In the genomic region with DNA sequence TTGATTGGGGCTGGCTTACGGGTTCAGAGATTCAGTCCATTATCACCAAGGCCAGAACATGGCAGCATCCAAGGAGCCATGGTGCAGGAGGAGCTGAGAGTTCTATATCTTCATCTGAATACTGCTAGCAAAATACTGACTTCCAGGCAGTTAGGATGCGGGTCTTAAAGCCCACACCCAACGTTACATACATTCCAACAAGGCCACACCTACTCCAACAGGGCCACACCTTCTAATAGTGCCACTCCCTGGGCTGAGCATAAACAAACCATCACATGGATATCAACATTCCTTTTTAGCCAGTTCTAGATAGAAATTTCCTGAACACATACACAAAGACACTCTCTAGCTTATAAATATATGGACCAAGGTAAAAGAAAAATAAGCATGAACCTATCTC, we compare ENCODE assay signal across 8 mouse cellular contexts. TPM values are rescaled to one million over a fixed set of nuclear protein-coding genes. Genes with fewer than 3 reads are reported as not detected.
DNase-seq lines count a peak whose midpoint lies in the region; ATAC-seq lines count a peak whose summit lies in the region.

A gene (minus strand): TSS at position 120 of the 400 bp plus-strand sequence.

- WGBS in forebrain, embryonic 10.5 days = 85% methylated on average over 3 of the region's 3 CpGs
- WGBS in liver, embryonic 11.5 days = 78% methylated on average over 3 of the region's 3 CpGs

- H3K36me3 ChIP-seq in megakaryocyte, embryonic 14.5 days (replicated peaks; ENCODE audit: low read length) = peaks cover 8% of the 10 kb centered on the region
- H3K36me3 ChIP-seq in forebrain, embryonic 10.5 days (replicated peaks) = no peaks in the 10 kb centered on the region
- no peaks in the 10 kb centered on the region for H3K36me3 ChIP-seq in liver, embryonic 11.5 days (ENCODE audit: control insufficient read depth, insufficient read depth, low read length)

- H3K9me3 ChIP-seq in megakaryocyte, embryonic 14.5 days = peaks cover 4% of the 10 kb centered on the region; the same call in 1 of the 2 replicates
- H3K9me3 ChIP-seq in forebrain, embryonic 10.5 days = no peaks in the 10 kb centered on the region
- no peaks in the 10 kb centered on the region for H3K9me3 ChIP-seq in liver, embryonic 11.5 days (ENCODE audit: control insufficient read depth, low read length)

- H3K4me2 ChIP-seq in liver, embryonic 11.5 days = no peak within 1 kb of the TSS

- H3K4me3 ChIP-seq in megakaryocyte, embryonic 14.5 days (replicated peaks) = no peak within 1 kb of the TSS
- no peak within 1 kb of the TSS for H3K4me3 ChIP-seq in forebrain, embryonic 10.5 days
- no peak within 1 kb of the TSS for H3K4me3 ChIP-seq in liver, embryonic 11.5 days (ENCODE audit: low read depth, low read length)

- H3K4me1 ChIP-seq in megakaryocyte, embryonic 14.5 days = peaks cover 67% of the 10 kb centered on the region
- no peaks in the 10 kb centered on the region for H3K4me1 ChIP-seq in forebrain, embryonic 10.5 days
- H3K4me1 ChIP-seq in liver, embryonic 11.5 days (replicated peaks; ENCODE audit: control insufficient read depth, insufficient read depth, low read length) = peaks cover 3% of the 10 kb centered on the region

- no peaks in the 10 kb centered on the region for H3K27me3 ChIP-seq in megakaryocyte, embryonic 14.5 days (replicated peaks)
- H3K27me3 ChIP-seq in forebrain, embryonic 10.5 days (ENCODE audit: poor library complexity, severe bottlenecking) = no peaks in the 10 kb centered on the region
- H3K27me3 ChIP-seq in liver, embryonic 11.5 days (replicated peaks; ENCODE audit: control insufficient read depth, insufficient read depth, low read length) = no peaks in the 10 kb centered on the region

- H3K27ac ChIP-seq in forebrain, embryonic 10.5 days = no peak within 1 kb of the TSS
- no peak within 1 kb of the TSS for H3K27ac ChIP-seq in liver, embryonic 11.5 days (ENCODE audit: low read depth, low read length)

- no peak within 1 kb of the TSS for H3K9ac ChIP-seq in liver, embryonic 11.5 days (ENCODE audit: low read depth, low read length)

- no peak for DNase-seq in forebrain, embryonic 10.5 days (ENCODE audit: extremely low spot score, low spot score)
- DNase-seq in heart, postnatal 4 days = no peak
- no peak for DNase-seq in liver, embryonic 11.5 days (ENCODE audit: low spot score)
- DNase-seq in right cerebral cortex, postnatal 14 days = no peak
- no peak for DNase-seq in right cerebral cortex, adult 18-20 months
- DNase-seq in cerebellum, postnatal 10 days = no peak

- no peak for ATAC-seq in megakaryocyte, adult 5-6 weeks (ENCODE audit: poor library complexity, severe bottlenecking)
- ATAC-seq in liver, embryonic 11.5 days (replicated peaks; ENCODE audit: low FRiP score) = no peak

RNA-seq across cellular contexts. Expression of the gene that starts here (rescaled TPM):
- 5.7 and 21.5 TPM in 2 replicates for polyA plus RNA-seq in megakaryocyte, embryonic 14.5 days (2012; ENCODE audit: insufficient read depth, low replicate concordance)
- 12.3 and 13.7 TPM in 2 replicates for total RNA-seq in megakaryocyte, adult 5-6 weeks (2015)
- 7.0 and 15.2 TPM in 2 replicates for total RNA-seq in megakaryocyte, adult 5-6 weeks (2017)
- 12.2 and 15.6 TPM in 2 replicates for polyA plus RNA-seq in forebrain, embryonic 10.5 days (2016; fragmentation: Nextera tagmentation; extraction: Ambion mirVana)
- 10 to 100 TPM; 44.3 to 45.5 TPM for total RNA-seq in heart, postnatal 4 days (2021)
- polyA plus RNA-seq in liver, embryonic 11.5 days (2014; fragmentation: Nextera tagmentation; extraction: Ambion mirVana) = 18.6 and 19.3 TPM in 2 replicates
